Mouse (Mus musculus) lung, postnatal 0 days (tissue): Measurements from ENCODE around the gene Cnnm1. TPM values are rescaled to one million over a fixed set of nuclear protein-coding genes. Genes with fewer than 3 reads are reported as not detected.

Source experiments
- ATAC-seq: fragments of 200-750 bp; cut with Nextera tagmentation; 2 replicates; pipeline ENCODE4 v1.8.0; 2017; ENCODE audit warnings: moderate library complexity
- DNase-seq: peaks from one replicate; pipeline ENCODE4 v3.0.0-alpha.2; 2016; ENCODE audit warnings: low spot score
- H3K27ac ChIP-seq: fragments of 300-500 bp; sonication (generic); 2 replicates; pipeline ENCODE4 v1.5.1; 2014; ENCODE audit warnings: antibody characterized with exemption, mild to moderate bottlenecking, low read length, mixed read lengths
- H3K27me3 ChIP-seq: fragments of 300-500 bp; sonication (generic); replicated peaks from 2 replicates; pipeline ENCODE4 v1.6.1; 2014; ENCODE audit warnings: low read length, mixed read lengths; ENCODE audit not compliant: insufficient read depth
- H3K36me3 ChIP-seq: fragments of 300-500 bp; sonication (generic); 2 replicates; pipeline ENCODE4 v1.6.1; 2014; ENCODE audit warnings: low read length, mixed read lengths; ENCODE audit not compliant: insufficient read depth
- H3K4me1 ChIP-seq: fragments of 300-500 bp; sonication (generic); 2 replicates; pipeline ENCODE4 v1.6.1; 2014; ENCODE audit warnings: antibody characterized with exemption, low read depth, low read length, mixed read lengths; ENCODE audit not compliant: insufficient read depth
- H3K4me2 ChIP-seq: fragments of 300-500 bp; sonication (generic); replicated peaks from 2 replicates; pipeline ENCODE4 v1.6.1; 2014; ENCODE audit warnings: low read depth, mild to moderate bottlenecking, low read length, moderate library complexity, mixed read lengths
- H3K4me3 ChIP-seq: fragments of 300-500 bp; sonication (generic); 2 replicates; pipeline ENCODE4 v1.5.1; 2014; ENCODE audit warnings: low read depth, low read length
- H3K9ac ChIP-seq: fragments of 300-500 bp; sonication (generic); replicated peaks from 2 replicates; pipeline ENCODE4 v1.6.1; 2014; ENCODE audit warnings: low read depth, mild to moderate bottlenecking
- H3K9me3 ChIP-seq: fragments of 300-500 bp; sonication (generic); 2 replicates; pipeline ENCODE4 v1.6.1; 2016; ENCODE audit warnings: low read length, mixed read lengths
- CTCF ChIP-seq: IDR thresholded peaks from 2 replicates; pipeline ENCODE4 v1.5.1; 2016; ENCODE audit warnings: antibody characterized with exemption, mild to moderate bottlenecking
- EP300 ChIP-seq: IDR thresholded peaks from 2 replicates; pipeline ENCODE4 v1.6.1; 2016; ENCODE audit warnings: antibody characterized with exemption, mild to moderate bottlenecking, control low read depth
- WGBS: fragments of 180-500 bp; shearing (Covaris S2); extraction: QIAGEN DNeasy Blood & Tissue Kit; methylation state at CpG from one replicate; pipeline ENCODE4 v1.1.7; 2014; 5-methylcytosine and 5-hydroxymethylcytosine counted together
- polyA plus RNA-seq: library from polyadenylated mRNA; unstranded; fragments of >200 nt; fragmentation: Nextera tagmentation; extraction: Ambion mirVana; gene quantifications from 2 replicates; pipeline ENCODE4 v1.2.1, GENCODE M21; 2015

The Cnnm1 gene
- polyA plus RNA-seq, 1 experiment from 2014 or later: 0.25 TPM

GRCm38 (mm10) chr19:43530921-43531320, 90.7 kb downstream of the Cnnm1 start:
- H3K4me3 ChIP-seq: no peak overlapping the region
- H3K4me1 ChIP-seq: no peaks in the 10 kb centered on the region
- H3K27ac ChIP-seq: no peak overlapping the region
- H3K9me3 ChIP-seq: no peaks in the 10 kb centered on the region
- H3K9ac ChIP-seq: no peak overlapping the region
- H3K4me2 ChIP-seq: no peak overlapping the region
- TF ChIP-seq EP300 (no peak), CTCF (no peak)
- H3K27me3 ChIP-seq: 0 out of 2 replicates have a peak, but pooled peaks cover 4% of the 10 kb centered on the region
- DNase-seq (no peak), ATAC-seq (no peak)
- H3K36me3 ChIP-seq: no peaks in the 10 kb centered on the region
- 26% methylated on average over 12 of the region's 12 CpGs for WGBS

GRCm38 (mm10) chr19:43535372-43535771, 95.1 kb downstream of the Cnnm1 start:
- no peak overlapping the region for H3K27ac ChIP-seq
- H3K4me1 ChIP-seq: no peaks in the 10 kb centered on the region
- TF ChIP-seq CTCF (no peak), EP300 (no peak)
- no peaks in the 10 kb centered on the region for H3K9me3 ChIP-seq
- DNase-seq (no peak), ATAC-seq (no peak)
- H3K4me3 ChIP-seq: no peak overlapping the region
- no peak overlapping the region for H3K9ac ChIP-seq
- WGBS: 87% methylated on average over 3 of the region's 3 CpGs
- no peaks in the 10 kb centered on the region for H3K27me3 ChIP-seq
- no peaks in the 10 kb centered on the region for H3K36me3 ChIP-seq
- H3K4me2 ChIP-seq: no peak overlapping the region

- 5% methylated on average over 19 of the region's 19 CpGs for WGBS
Observed at GRCm38 (mm10) chr19:43546337-43547117, 106.3 kb downstream of the Cnnm1 start.

More at GRCm38 (mm10) chr19:43546337-43547117, 106.3 kb downstream of the Cnnm1 start:
- H3K4me1 ChIP-seq: no peaks in the 10 kb centered on the region
- DNase-seq: no peak
- ATAC-seq: no peak
- peaks cover 5% of the 10 kb centered on the region for H3K27me3 ChIP-seq
- H3K9ac ChIP-seq: no peak overlapping the region
- no peak overlapping the region for H3K4me2 ChIP-seq
- no peaks in the 10 kb centered on the region for H3K36me3 ChIP-seq
- no peak overlapping the region for H3K4me3 ChIP-seq
- H3K9me3 ChIP-seq: no peaks in the 10 kb centered on the region
- H3K27ac ChIP-seq: no peak overlapping the region
- TF ChIP-seq EP300 (no peak), CTCF (no peak)

Other genes starting within 250 kb of the Cnnm1 start
- gene Hpse2, start 52.1 kb upstream of the Cnnm1 start, polyA plus RNA-seq: 0.64 and 0.76 TPM in 2 replicates
- gene Got1, start 84.2 kb downstream of the Cnnm1 start, polyA plus RNA-seq: 14.2 and 15.6 TPM in 2 replicates
- gene Nkx2-3, start 171.9 kb downstream of the Cnnm1 start, polyA plus RNA-seq: not detected in 2 replicates
- 11.9 and 13.3 TPM in 2 replicates for gene Slc25a28, start 234.4 kb downstream of the Cnnm1 start, polyA plus RNA-seq
- 5.1 and 6.1 TPM in 2 replicates for gene Entpd7, start 249.2 kb downstream of the Cnnm1 start, polyA plus RNA-seq